Comparison of ENCODE assay signal across 1 mouse cellular context in the genomic region with DNA sequence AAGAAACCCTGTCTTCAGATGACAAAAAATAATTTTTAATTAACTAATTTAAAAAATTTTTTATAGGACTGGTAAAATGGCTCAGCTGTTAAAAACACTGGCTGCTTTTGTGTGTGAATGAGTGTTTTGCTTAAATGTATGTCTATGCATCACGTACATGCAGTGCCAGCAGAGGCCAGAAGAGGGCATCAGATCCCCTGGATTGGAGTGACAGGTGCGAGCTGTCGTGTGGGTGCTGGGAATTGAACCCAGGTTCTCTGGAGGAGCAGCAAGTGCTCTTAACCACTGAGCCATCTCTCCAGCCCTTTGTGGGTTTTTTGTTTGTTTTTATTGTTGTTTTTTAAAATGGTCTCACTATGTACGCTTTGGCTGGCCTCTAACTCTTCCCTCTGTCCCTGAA.
TF ChIP-seq lines count a peak whose summit lies in the region.

No protein-coding gene starts in this region.

TF ChIP-seq in CH12.LX, 34 proteins besides CTCF, POLR2A, EP300 and RAD21:
- no peak for TF ChIP-seq NRF1 (IDR thresholded peaks at IDR 0.05; ENCODE audit: low read depth, low read length)
- no peak for TF ChIP-seq USF2 (conservative IDR thresholded peaks at IDR 0.05; ENCODE audit: low read depth, low read length)
- peak; percentile 58 for TF ChIP-seq SMC3 (IDR thresholded peaks at IDR 0.05; ENCODE audit: low read depth, low read length)
